44 mouse cellular contexts compared by ENCODE assay signal in the genomic region with DNA sequence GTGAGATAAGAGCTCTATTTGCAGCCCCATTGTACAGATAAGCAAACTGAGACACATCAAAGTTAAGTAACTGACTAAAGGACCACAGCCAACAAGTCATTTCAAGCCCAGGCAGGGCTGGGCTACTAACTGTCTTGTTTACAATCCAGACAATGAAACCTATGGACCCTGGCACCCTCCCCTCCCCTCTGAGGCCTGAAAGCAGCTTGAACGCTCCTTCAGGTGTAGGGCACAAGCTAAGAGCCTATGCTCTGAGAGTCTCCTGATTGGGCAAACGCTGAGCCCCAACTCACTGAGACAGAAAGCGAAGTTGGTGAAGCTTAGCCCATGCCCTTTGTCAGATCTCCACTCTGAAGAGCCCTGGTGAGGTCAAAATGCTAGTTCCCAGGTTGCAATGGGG. TPM values are rescaled to one million over a fixed set of nuclear protein-coding genes. Genes with fewer than 3 reads are reported as not detected.
"Had no signal": no experiment of that assay in that cellular context is flagged by ENCODE, and none has a peak within 500 bp of the region (broad histone marks: within the 10 kb centered on the region; RNA-seq: fewer than 3 reads in every experiment).

No protein-coding gene starts in this region.

- H3K4me2 ChIP-seq: limb, embryonic 12.5 days; limb, embryonic 13.5 days; limb, embryonic 15.5 days; liver, embryonic 11.5 days; liver, embryonic 12.5 days; liver, embryonic 13.5 days; liver, embryonic 15.5 days; lung, embryonic 14.5 days; lung, embryonic 15.5 days; midbrain, embryonic 12.5 days; midbrain, embryonic 13.5 days; midbrain, embryonic 15.5 days; neural tube, embryonic 12.5 days had no signal

- H3K4me3 ChIP-seq: left cerebral cortex, adult 2 months; limb, embryonic 10.5 days; limb, embryonic 12.5 days; limb, embryonic 13.5 days; limb, embryonic 15.5 days; liver, embryonic 12.5 days; liver, embryonic 13.5 days; liver, embryonic 15.5 days; lung, embryonic 15.5 days; megakaryocyte, embryonic 14.5 days; midbrain, embryonic 10.5 days; midbrain, embryonic 12.5 days; midbrain, embryonic 13.5 days; midbrain, embryonic 15.5 days; myocyte; neural tube, embryonic 12.5 days had no signal

- DNase-seq: left cerebral cortex, postnatal 4 days; liver; liver, embryonic 13.5 days; liver, postnatal 0 days; lung, adult 18-20 months; lung, adult 2 months; lung, embryonic 14.5 days; lung, postnatal 10 days; lung, postnatal 14 days; lung, postnatal 36 days; lung, postnatal 4 days had no signal

- H3K36me3 ChIP-seq: limb, embryonic 10.5 days; limb, embryonic 12.5 days; limb, embryonic 13.5 days; limb, embryonic 15.5 days; liver, embryonic 12.5 days; liver, embryonic 13.5 days; liver, embryonic 15.5 days; lung, embryonic 15.5 days; midbrain, embryonic 10.5 days; midbrain, embryonic 12.5 days; midbrain, embryonic 13.5 days; midbrain, embryonic 15.5 days; neural tube, embryonic 12.5 days had no signal

- H3K4me1 ChIP-seq: limb, embryonic 12.5 days; limb, embryonic 15.5 days; liver, embryonic 12.5 days; liver, embryonic 13.5 days; liver, embryonic 15.5 days; lung, embryonic 15.5 days had no signal

- H3K9ac ChIP-seq: limb, embryonic 12.5 days; limb, embryonic 13.5 days; limb, embryonic 15.5 days; liver, embryonic 12.5 days; liver, embryonic 13.5 days; liver, embryonic 14.5 days; liver, embryonic 15.5 days; liver, postnatal 0 days; lung, embryonic 14.5 days; lung, embryonic 15.5 days; midbrain, embryonic 12.5 days; midbrain, embryonic 13.5 days; midbrain, embryonic 15.5 days; neural tube, embryonic 12.5 days had no signal

- H3K27ac ChIP-seq: left cerebral cortex, adult 2 months; limb, embryonic 10.5 days; limb, embryonic 12.5 days; limb, embryonic 13.5 days; limb, embryonic 15.5 days; liver, embryonic 12.5 days; liver, embryonic 13.5 days; liver, embryonic 14.5 days; liver, embryonic 15.5 days; lung, embryonic 15.5 days; macrophage; midbrain, embryonic 10.5 days; midbrain, embryonic 12.5 days; midbrain, embryonic 13.5 days; midbrain, embryonic 15.5 days; neural tube, embryonic 12.5 days had no signal

- ATAC-seq: liver, embryonic 12.5 days; liver, postnatal 0 days; lung, postnatal 0 days; midbrain, embryonic 13.5 days; midbrain, embryonic 15.5 days; midbrain, embryonic 16.5 days had no signal

- H3K9me3 ChIP-seq: limb, embryonic 10.5 days; limb, embryonic 13.5 days; limb, embryonic 15.5 days; liver, embryonic 12.5 days; liver, embryonic 13.5 days; liver, embryonic 15.5 days; lung, embryonic 15.5 days; midbrain, embryonic 12.5 days; midbrain, embryonic 13.5 days; midbrain, embryonic 15.5 days; neural tube, embryonic 12.5 days had no signal

RNA-seq across cellular contexts. Expression of gene Lhx4, which starts 27.2 kb away (rescaled TPM):
- total RNA-seq: left cerebral cortex, adult 2 months; left cerebral cortex, adult 8-10 months; left cerebral cortex, postnatal 14 days; left cerebral cortex, postnatal 25 days; left cerebral cortex, postnatal 36 days; liver, adult 2 months; megakaryocyte progenitor cell, adult 5-6 weeks; megakaryocyte, adult 5-6 weeks; megakaryocyte-erythroid progenitor cell, adult 5-6 weeks; monocyte, adult 5-6 weeks had no signal
- polyA plus RNA-seq: limb, embryonic 10.5 days; limb, embryonic 11.5 days; limb, embryonic 12.5 days; limb, embryonic 14.5 days; liver, adult 2 months; liver, embryonic 11.5 days; liver, embryonic 12.5 days; liver, embryonic 13.5 days; liver, embryonic 14.5 days; liver, embryonic 15.5 days; liver, embryonic 16.5 days; liver, postnatal 0 days; lung, adult 2 months; lung, embryonic 15.5 days; lung, embryonic 16.5 days; lung, postnatal 0 days; macrophage had no signal
